Mouse (Mus musculus): ENCODE measurements around the gene Chmp4b.

Chmp4b gene

GRCm38 (mm10) chr2:154717081-154717480 lies 65.6 kb downstream of the Chmp4b start:
- no peak for DNase-seq (ENCODE audit: low read depth, low spot score)

DNA sequence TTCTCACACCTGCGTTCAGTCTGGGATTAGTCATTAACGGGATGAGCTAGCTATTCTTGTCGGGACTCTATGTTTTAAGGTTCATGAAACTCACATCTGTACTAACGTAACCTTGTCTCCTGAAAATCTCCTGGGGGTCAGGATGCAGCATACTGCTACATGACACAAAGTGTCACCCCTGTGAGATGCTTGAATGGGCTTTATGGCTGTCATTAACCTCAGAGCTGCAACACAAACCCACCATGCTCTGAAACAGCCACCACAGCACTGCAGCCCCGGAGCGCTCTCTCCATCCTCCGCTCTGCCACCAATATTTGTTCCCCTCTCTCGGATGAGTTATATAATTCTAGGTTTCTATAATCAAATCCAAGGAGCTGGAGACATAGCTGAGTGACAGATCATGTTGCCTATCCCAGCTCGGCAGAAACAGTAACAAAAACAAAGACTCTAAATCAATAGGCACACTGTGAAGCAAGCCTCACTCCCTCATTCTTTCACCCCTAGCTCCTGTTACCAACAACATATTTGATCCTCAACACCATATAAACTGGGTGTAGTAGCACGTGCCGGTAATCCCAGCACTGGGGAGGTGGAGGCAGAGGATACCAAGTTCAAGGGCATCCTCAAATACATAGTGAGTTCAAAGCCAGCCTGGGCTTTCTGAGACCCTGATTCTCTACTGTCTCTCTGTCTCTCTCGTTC lies 67.5 kb downstream of the Chmp4b start:
- no peak for DNase-seq (ENCODE audit: low read depth, low spot score)

DNA sequence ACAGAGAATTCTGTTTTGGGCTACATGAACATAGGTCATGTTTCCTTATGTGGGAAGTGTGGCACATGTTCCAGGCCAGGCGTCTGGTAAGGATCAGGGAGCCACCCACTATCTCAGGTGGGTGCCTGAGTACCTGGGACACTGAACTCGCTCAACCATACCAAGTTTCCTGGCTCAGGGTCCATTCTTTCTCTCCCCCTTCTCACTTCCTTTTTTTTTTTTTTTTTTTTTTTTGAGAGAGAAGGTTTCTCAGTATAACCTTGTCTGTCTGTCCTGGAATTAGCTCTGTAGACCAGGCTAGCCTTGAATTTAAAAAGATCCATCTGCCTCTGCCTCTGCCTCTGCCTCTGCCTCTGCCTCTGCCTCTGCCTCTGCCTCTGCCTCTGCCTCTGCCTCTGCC lies 68.8 kb downstream of the Chmp4b start:
- DNase-seq (ENCODE audit: low read depth, low spot score) = no peak

DNA sequence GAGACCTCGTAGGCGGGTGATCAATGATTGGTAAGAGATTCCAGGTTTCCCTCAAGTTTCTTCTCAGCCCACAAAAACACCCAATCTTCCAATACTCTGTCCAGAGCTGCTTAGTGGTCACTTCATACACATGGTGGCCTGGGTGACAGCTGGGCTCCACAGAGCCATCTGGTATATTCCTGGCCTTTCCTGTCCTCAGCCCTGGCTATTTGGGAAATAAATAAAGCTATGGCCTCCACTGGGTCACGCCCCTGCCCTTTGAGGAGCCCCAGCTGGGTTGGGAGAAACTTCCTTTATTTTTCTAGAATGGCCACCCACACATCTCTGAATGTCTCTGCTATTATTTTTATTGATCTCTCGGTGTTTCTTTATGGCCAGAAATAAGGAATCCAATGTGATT lies 72.0 kb downstream of the Chmp4b start:
- DNase-seq (ENCODE audit: low read depth, low spot score) = no peak

GRCm38 (mm10) chr2:154729737-154730136 lies 78.2 kb downstream of the Chmp4b start:
- DNase-seq (ENCODE audit: low read depth, low spot score) = no peak

- DNase-seq (ENCODE audit: low read depth, low spot score) = no peak
Measured at GRCm38 (mm10) chr2:154730841-154731240, 79.3 kb downstream of the Chmp4b start.

GRCm38 (mm10) chr2:154731916-154732315 lies 80.4 kb downstream of the Chmp4b start:
- no peak for DNase-seq (ENCODE audit: low read depth, low spot score)

- DNase-seq (ENCODE audit: low read depth, low spot score) = no peak
Measured at GRCm38 (mm10) chr2:154732503-154733141, 81.1 kb downstream of the Chmp4b start.

- no peak for DNase-seq (ENCODE audit: low read depth, low spot score)
Measured at GRCm38 (mm10) chr2:154734977-154735376, 83.5 kb downstream of the Chmp4b start.

DNA sequence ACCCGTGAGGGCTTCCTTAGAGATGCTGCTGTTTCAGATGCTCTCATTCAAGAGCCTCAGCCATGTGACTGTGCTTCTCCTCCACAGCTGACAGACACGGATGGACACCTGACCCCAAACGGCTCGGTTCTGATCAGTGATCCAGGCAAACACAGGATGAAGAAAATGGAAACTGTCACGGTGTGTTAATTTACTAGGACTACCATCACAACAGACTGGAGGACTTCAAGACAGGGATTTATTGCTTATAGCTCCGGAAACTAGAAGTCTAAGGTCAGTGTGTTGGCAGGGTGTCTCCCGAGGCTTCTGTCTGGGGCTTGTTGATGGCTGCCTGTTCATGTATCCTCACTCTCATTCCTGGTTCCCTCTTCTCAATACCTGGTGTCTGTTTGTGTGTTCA lies 83.9 kb downstream of the Chmp4b start:
- no peak for DNase-seq (ENCODE audit: low read depth, low spot score)

DNA sequence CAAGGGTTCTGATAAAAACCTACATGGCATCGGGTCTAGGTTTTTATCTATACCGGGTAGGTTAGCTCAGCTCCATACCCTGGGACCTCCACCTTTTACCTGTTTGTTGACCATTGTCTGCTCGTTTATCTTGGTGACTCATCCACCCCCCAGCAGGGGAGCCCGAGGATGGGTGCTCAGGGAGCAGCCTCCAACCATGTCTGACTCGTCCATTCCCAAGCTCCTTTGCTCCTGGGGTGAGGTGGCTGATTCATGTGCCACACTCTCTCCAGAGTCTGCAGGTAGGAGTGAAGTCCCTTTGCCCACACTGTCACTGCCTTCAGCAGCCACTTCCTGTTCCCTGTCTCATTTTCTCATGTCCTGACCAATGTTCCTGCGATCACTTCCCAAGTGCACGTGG lies 84.5 kb downstream of the Chmp4b start:
- no peak for DNase-seq (ENCODE audit: low read depth, low spot score)

DNA sequence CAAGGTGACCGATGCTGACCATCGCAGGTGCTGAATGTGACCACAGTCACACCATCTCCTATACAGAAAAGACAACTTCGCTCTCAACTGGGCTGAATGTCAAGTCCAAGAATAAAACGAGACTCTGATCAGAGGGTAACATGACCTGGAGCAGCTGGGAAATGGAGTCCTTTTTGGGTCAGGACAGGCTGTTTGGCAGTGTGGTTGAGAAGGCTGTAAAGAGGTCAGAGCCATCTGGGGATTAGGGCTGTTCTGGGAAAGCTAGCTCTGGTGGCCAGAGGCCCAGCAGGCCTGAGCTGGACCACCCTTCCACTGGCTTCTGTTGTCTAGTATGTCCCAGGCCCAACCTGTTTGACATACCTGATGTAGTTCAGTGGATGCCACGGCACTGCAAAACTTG lies 87.1 kb downstream of the Chmp4b start:
- DNase-seq (ENCODE audit: low read depth, low spot score) = peak; percentile 52

DNA sequence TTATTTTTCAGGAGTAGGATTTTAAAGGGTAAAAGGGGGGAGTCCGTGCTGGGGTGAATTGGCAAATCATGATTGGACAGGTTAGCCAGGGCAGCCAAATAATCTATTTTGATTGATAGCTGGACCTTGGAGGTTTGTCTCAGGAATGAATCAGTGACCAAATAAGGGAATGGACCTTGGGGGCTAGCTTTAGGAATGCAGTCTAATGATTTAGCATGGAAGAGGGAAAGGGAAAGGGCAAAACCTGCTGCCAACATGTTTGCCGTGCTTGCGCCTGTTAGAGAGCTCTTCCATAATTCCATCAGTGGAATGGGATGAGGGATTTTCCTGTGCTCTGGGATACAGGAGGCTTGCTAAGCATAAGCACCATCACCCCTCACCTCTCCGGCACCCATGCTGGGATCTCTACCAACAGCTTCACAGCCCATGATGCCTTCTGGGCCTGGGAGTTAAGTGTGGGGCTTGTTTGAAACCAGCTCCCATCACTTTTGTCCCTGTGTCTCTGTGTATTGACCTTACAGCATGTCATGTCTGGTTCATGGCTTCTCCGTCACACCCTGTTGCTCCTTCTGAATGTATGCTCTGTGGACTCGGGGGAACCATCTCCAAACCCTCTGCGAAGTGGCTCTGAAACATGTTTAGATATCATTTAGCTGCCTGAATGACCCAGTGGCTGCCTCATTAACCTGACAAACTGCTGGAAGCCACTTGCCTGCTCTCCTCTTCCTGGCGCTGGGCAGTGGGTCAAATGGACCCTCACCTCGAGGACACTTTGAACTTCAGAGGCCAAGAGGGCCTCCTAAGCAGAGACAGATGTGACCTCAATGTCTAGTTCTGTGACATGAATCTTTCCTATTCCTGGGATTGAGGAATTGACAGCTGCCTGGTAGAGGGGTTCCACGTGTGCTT lies 91.7 kb downstream of the Chmp4b start:
- DNase-seq (ENCODE audit: low read depth, low spot score) = no peak

- no peak for DNase-seq (ENCODE audit: low read depth, low spot score)
Measured at GRCm38 (mm10) chr2:154743915-154744314, 92.4 kb downstream of the Chmp4b start.

Measured in retina, adult 2 months (tissue).